Mouse (Mus musculus): ENCODE measurements around the gene Cacng4.

Cacng4 gene

GRCm38 (mm10) chr11:107794547-107795269, at the start of gene Cacng4:
Gene Cacng4 (minus strand): TSS chr11:107794557.
- DNase-seq (ENCODE audit: low spot score): peak; percentile 48

- no peak for DNase-seq (ENCODE audit: low spot score)
These were observed 39.1 kb upstream of the Cacng4 start for GRCm38 (mm10) chr11:107833351-107834040.

DNA sequence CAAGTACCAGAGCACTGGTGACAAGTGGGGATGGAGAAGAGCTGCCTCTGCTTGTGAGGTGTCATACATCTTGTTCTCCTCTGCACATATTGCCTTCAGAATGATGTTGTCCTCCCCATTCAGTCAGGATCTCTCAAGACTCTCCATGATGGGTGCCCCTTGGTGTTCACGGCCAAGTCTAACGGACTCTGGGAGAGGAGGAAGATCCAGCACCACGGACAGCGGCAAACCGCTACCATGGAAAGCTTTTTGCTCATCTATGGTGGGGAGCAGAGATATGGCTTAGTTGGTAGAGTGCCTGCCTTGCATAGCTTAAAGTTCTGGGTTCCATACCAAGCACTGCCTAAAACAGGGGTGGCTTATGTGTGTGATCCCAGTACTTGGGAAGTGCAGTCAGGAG, 22.8 kb upstream of the Cacng4 start:
- peak; percentile 80 for DNase-seq (ENCODE audit: low spot score)

DNA sequence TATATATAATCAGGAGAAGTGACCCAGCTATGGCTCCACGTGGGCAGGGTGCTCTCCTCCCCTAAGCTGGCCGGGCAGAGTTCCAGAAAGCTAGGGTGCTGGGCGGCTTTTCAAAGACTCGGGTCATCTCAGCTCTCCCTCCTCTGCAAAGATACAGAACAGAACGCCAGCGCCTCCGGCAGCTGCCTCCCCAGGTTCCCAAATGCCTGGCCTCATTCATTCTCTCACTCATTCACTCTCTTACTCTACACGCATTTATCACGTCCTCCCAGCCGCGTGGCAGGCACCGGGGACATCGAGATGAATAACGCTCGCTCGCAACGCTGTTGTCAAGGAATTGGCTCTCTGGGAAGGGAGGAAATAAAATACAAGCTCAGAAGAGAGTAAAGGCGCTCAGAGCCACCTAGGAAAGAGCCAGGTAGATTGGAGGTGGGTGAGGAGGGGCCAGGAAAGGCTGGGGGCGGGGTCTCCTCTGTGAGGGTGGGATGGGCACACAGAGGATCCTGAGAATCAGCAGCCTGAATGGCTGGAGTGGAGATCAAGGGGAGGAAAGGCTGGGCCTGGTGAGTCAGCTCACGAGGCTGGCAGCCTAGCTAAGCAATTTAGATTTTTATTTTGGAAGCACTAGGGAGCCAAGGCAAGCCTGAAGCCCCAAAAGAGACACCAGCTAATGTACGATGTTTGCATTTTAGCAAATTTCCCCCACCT, 18.7 kb upstream of the Cacng4 start:
- peak; percentile 25 for DNase-seq (ENCODE audit: low spot score)

GRCm38 (mm10) chr11:107812429-107812828, 18.1 kb upstream of the Cacng4 start:
- no peak for DNase-seq (ENCODE audit: low spot score)

DNA sequence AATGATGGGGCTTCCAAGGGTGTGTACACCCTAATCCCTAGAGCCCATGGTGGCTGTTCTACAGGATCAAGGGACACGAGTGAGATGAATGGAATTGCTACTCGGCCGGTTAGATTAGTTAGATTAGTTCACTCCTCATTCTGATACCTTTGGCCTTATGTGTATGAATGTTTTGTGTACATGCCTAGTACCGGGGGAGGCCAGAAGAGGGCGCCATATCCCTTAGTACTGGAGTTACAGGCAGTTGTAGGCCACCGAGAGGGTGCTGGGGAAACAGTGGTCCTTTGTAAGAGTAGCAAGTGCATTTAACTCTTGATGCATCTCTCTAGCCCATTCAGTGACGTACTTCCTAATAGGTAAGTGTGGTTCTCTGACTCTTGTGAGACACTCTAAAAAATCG, 14.2 kb upstream of the Cacng4 start:
- DNase-seq (ENCODE audit: low spot score): peak; percentile 45

DNA sequence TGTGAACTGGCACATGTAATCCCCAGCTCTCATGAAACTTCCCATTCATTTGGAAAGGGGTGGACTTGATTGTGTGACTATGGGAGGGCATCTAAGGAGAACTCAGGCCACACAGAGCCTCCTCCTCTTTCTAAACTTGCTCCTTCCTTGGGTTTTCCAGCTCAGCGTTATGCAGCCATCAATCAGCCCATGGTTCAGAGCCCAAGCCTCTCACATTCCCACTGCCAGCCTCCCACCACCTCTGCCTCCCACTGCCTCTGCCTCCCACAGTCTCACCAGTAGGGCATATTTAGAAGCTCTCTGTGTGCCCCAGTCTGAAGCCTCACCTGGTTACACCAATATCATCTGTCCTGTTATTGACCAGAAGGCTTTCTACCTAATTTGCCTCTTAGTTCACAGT, 11.7 kb upstream of the Cacng4 start:
- DNase-seq (ENCODE audit: low spot score): no peak

DNA sequence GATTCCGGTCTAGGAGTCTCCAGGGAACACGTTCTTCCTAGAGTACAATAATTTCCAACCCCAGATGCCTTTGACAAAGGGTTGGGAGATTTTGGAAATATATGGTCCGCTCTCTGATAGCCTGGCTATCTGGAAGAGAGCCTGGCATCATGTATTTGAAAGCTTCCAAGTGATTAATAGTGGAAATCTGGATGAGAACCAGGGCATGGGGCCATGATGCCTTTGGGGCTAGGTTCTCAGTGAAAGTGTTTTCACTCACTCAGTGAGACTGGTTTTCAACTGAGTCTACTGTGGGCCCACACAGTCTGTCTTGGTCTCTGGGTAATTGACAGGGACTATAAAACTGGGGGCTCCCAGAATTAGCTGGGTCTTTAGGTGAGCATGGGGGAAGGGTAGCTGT, 7.6 kb upstream of the Cacng4 start:
- DNase-seq (ENCODE audit: low spot score): no peak

DNA sequence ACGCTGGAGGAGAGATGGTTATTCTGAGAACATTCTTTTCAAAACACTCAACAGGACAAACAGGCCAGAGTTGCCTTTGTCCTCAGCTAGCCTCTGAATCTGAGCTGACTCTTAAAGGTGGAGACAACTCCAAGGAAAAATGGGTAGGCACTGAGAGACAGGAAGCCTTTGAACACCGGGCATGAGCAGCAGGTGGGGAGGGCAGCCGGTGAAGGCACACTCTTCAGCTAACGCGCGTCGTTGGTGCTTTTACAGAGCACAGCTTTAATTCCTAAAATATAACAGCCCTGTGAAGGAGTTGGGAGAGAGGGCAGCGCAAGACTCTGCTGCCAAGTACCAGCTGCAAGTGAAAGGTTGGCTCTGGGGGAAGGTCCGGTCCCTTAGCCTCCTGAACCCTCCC, 5.0 kb upstream of the Cacng4 start:
- no peak for DNase-seq (ENCODE audit: low spot score)

GRCm38 (mm10) chr11:107796346-107796745, 2.0 kb upstream of the Cacng4 start:
- no peak for DNase-seq (ENCODE audit: low spot score)

GRCm38 (mm10) chr11:107795384-107796035, 1.2 kb upstream of the Cacng4 start:
- no peak for DNase-seq (ENCODE audit: low spot score)

GRCm38 (mm10) chr11:107794103-107794493, 259 bp downstream of the Cacng4 start:
- DNase-seq (ENCODE audit: low spot score): peak; percentile 70

DNA sequence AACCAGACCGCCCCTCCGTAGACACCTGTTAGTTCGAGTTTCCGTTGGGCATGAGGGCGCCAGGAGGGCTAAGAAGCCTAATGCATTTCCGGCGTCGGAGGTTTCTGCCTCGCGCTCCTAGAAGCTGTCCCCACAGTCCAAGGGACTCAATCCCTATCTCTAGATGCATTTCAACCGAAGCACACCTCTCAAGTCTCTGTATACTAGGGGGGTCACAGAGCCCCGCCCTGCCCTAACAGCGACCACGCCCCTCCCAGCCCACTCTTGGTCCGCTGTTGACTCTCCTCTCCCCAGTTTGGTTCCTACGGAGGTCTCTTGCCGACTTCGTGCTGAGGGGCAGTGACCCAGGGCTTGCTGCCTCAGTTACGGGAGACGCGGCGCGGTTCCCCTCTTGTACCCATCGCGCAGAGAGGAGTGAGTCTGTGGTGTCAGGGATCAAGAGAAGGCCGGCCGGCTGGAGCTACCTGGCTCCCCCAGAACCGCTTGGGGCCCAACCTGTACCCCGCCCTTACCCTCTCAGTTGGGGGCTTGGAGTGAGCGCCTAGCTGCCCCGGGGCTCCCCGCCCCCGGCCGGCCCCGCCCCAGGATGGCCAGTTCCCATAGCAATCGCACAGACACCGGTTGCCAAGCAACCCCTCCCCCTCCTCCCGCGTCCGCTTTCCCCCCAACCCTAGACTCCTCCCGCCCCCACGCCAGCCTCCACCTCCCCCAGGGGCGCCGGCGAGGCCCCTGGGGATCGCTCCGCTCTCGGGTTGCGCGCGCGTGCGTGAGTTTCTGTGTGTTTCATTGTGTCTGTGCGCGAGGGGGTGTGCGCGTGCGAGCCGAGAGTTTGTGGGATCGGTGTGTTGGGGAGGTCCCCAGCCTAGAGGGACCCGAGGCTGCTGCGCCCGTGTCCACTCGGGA, 906 bp downstream of the Cacng4 start:
- peak; percentile 61 for DNase-seq (ENCODE audit: low spot score)

- DNase-seq (ENCODE audit: low spot score): no peak
These were observed 2.2 kb downstream of the Cacng4 start for GRCm38 (mm10) chr11:107792136-107792535.

- DNase-seq (ENCODE audit: low spot score): no peak
These were observed 8.6 kb downstream of the Cacng4 start for GRCm38 (mm10) chr11:107785761-107786160.

GRCm38 (mm10) chr11:107785288-107785687, 9.1 kb downstream of the Cacng4 start:
- peak; percentile 31 for DNase-seq (ENCODE audit: low spot score)

DNA sequence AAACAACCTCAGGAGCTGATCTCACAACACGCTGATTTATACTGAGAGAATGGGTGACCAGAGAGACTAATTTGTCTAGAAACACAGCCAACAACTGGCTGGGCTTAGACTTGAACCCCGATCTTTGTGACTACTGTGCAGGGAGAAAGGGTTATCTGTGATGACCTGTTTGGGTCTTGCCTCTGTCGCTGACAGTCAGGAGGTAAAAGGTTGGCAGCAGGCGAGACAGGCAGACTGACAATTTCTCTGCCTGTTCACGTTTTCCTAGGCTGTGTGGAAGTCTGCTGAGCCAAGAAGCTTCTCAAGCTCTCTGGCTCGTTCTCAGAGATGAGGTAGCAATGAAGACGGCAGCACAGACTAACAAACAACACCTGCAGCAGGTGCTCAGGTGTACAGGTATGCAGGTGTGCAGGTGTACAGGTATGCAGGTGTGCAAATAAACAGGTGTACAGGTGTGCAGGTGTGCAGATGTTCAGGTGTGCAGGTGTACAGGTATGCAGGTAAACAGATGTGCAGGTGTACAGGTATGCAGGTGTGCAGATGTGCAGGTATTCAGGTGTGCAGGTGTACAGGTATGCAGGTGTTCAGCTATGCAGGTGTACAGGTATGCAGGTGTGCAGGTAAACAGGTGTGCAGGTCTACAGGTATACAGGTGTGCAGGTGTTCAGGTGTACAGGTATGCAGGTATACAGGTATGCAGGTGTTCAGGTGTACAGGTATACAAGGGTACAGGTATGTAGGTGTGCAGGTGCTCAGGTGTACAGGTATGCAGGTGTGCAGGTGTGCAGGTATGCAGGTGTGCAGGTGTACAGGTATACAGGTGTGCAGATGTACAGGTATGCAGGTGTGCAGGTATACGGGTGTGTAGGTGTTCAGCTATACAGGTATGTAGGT, 10.2 kb downstream of the Cacng4 start:
- DNase-seq (ENCODE audit: low spot score): peak; percentile 23

DNA sequence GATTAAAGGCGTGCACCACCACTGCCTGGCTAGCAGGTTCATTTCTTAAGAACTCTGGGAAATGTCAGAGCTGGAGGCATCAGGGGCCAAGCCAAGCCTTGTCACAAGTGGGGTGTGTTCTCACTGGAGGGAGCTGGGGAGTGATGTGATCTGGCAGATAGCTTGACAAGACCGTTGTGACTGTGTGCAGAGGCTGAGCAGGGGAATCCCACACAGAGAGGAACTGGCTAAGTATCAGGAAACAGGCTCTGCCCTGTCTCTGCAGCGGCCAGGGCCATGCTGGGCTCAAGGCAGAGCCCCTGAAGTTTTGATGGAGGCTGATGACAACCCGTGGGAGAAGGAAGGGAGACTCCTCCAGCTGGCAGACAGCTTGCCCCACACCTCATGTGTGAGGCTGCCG, 11.8 kb downstream of the Cacng4 start:
- no peak for DNase-seq (ENCODE audit: low spot score)

- DNase-seq (ENCODE audit: low spot score): no peak
These were observed 15.5 kb downstream of the Cacng4 start for GRCm38 (mm10) chr11:107778859-107779258.

- DNase-seq (ENCODE audit: low spot score): no peak
These were observed 16.9 kb downstream of the Cacng4 start for GRCm38 (mm10) chr11:107777487-107777886.

All from embryo, embryonic 10 days (tissue).